Mouse (Mus musculus) forebrain, embryonic 15.5 days (tissue): ENCODE data around the gene Angpt4. TPM values are rescaled to one million over a fixed set of nuclear protein-coding genes. Genes with fewer than 3 reads are reported as not detected.

ENCODE experiments used
- ATAC-seq: fragments of 200-750 bp; cut with Nextera tagmentation; replicated peaks from 2 replicates; pipeline ENCODE4 v1.8.0; 2017; ENCODE audit warnings: mild to moderate bottlenecking, moderate TSS enrichment, moderate library complexity
- H3K27ac ChIP-seq: fragments of 300-500 bp; sonication (generic); replicated peaks from 2 replicates; pipeline ENCODE4 v1.5.1; 2015; ENCODE audit warnings: mild to moderate bottlenecking, inconsistent platforms
- H3K27me3 ChIP-seq: fragments of 300-500 bp; sonication (generic); 2 replicates; pipeline ENCODE4 v1.6.1; 2015; ENCODE audit warnings: inconsistent platforms
- H3K36me3 ChIP-seq: fragments of 300-500 bp; sonication (generic); 2 replicates; pipeline ENCODE4 v1.6.1; 2015; ENCODE audit warnings: mild to moderate bottlenecking, inconsistent platforms
- H3K4me1 ChIP-seq: fragments of 300-500 bp; sonication (generic); 2 replicates; pipeline ENCODE4 v1.6.1; 2015; ENCODE audit warnings: inconsistent platforms
- H3K4me2 ChIP-seq: fragments of 300-500 bp; sonication (generic); replicated peaks from 2 replicates; pipeline ENCODE4 v1.6.1; 2015; ENCODE audit warnings: mild to moderate bottlenecking, inconsistent platforms
- H3K4me3 ChIP-seq: fragments of 300-500 bp; sonication (generic); 2 replicates; pipeline ENCODE4 v1.5.1; 2015; ENCODE audit warnings: mild to moderate bottlenecking, inconsistent platforms
- H3K9ac ChIP-seq: fragments of 300-500 bp; sonication (generic); replicated peaks from 2 replicates; pipeline ENCODE4 v1.6.1; 2015; ENCODE audit warnings: mild to moderate bottlenecking, inconsistent platforms
- H3K9me3 ChIP-seq: fragments of 300-500 bp; sonication (generic); 2 replicates; pipeline ENCODE4 v1.6.1; 2016; ENCODE audit warnings: inconsistent platforms
- WGBS: fragments of 180-500 bp; shearing (Covaris S2); methylation state at CpG from one replicate; pipeline ENCODE4 v1.1.7; 2015; ENCODE audit warnings: mixed read lengths; 5-methylcytosine and 5-hydroxymethylcytosine counted together
- polyA plus RNA-seq: library from polyadenylated mRNA; unstranded; fragments of >200 nt; fragmentation: Nextera tagmentation; extraction: Ambion mirVana; gene quantifications from 2 replicates; pipeline ENCODE4 v1.2.1, GENCODE M21; 2015

The Angpt4 gene
- polyA plus RNA-seq: 0.20 TPM in 1 of 2 replicates, not detected in the other

- WGBS: 80% methylated on average over 12 of the region's 13 CpGs
- Histone ChIP-seq H3K27ac (no peak within 1 kb of the TSS), H3K4me1 (no peaks in the 10 kb centered on the region), H3K9me3 (no peaks in the 10 kb centered on the region), H3K9ac (no peak within 1 kb of the TSS), H3K27me3 (no peaks in the 10 kb centered on the region), H3K36me3 (no peaks in the 10 kb centered on the region), H3K4me3 (no peak within 1 kb of the TSS), H3K4me2 (no peak within 1 kb of the TSS)
- ATAC-seq: no peak
These were observed at the start of gene Angpt4 for GRCm38 (mm10) chr2:151910919-151911500. Angpt4 (plus strand) TSS chr2:151911210.

GRCm38 (mm10) chr2:151862257-151862810 is 48.7 kb upstream of the Angpt4 start:
- Histone ChIP-seq H3K9ac (no peak overlapping the region), H3K27me3 (no peaks in the 10 kb centered on the region), H3K4me2 (no peak overlapping the region), H3K4me3 (no peak overlapping the region), H3K4me1 (no peaks in the 10 kb centered on the region), H3K9me3 (no peaks in the 10 kb centered on the region), H3K36me3 (no peaks in the 10 kb centered on the region), H3K27ac (no peak overlapping the region)
- no peak for ATAC-seq
- WGBS: 47% methylated on average over 5 of the region's 5 CpGs

GRCm38 (mm10) chr2:151864941-151865340 is 46.1 kb upstream of the Angpt4 start:
- 84% methylated on average over 6 of the region's 6 CpGs for WGBS
- no peaks in the 10 kb centered on the region for H3K9me3 ChIP-seq
- no peak overlapping the region for H3K9ac ChIP-seq
- no peak overlapping the region for H3K27ac ChIP-seq
- H3K4me2 ChIP-seq: no peak overlapping the region
- H3K4me3 ChIP-seq: no peak overlapping the region
- H3K4me1 ChIP-seq: no peaks in the 10 kb centered on the region
- no peaks in the 10 kb centered on the region for H3K36me3 ChIP-seq
- no peaks in the 10 kb centered on the region for H3K27me3 ChIP-seq
- ATAC-seq: no peak

- no peak for ATAC-seq
These were observed 44.5 kb upstream of the Angpt4 start for GRCm38 (mm10) chr2:151866487-151866886.

GRCm38 (mm10) chr2:151868196-151868595 is 42.8 kb upstream of the Angpt4 start:
- 81% methylated on average over 8 of the region's 8 CpGs for WGBS

More at GRCm38 (mm10) chr2:151866487-151866886, 44.5 kb upstream of the Angpt4 start:
- Histone ChIP-seq H3K36me3 (no peaks in the 10 kb centered on the region), H3K27me3 (no peaks in the 10 kb centered on the region), H3K4me3 (no peak overlapping the region), H3K4me1 (no peaks in the 10 kb centered on the region), H3K9me3 (no peaks in the 10 kb centered on the region), H3K4me2 (no peak overlapping the region), H3K9ac (no peak overlapping the region), H3K27ac (no peak overlapping the region)
- 38% methylated on average over 4 of the region's 4 CpGs for WGBS

DNA sequence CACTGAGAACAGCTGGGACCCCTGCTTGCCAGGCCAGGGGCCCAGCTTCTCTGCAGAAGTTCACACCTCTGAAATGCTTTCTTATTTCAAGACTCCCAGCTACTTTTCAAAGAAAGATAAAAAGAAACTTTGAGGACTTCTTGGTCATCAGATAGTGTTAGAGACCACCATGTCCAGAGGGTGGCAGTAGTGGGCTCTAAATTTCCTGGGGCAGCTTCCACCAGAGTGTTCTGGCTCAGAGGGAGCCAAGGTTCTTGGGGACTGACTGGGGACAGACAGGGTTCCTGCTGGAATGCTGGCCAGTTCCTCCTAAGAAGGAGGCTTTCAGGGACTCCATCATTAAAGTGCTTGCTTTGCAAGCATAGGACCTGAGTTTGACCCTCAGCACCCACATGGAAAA is 36.5 kb upstream of the Angpt4 start:
- no peak overlapping the region for H3K4me2 ChIP-seq
- no peak overlapping the region for H3K27ac ChIP-seq
- ATAC-seq: no peak
- H3K4me3 ChIP-seq: no peak overlapping the region
- no peaks in the 10 kb centered on the region for H3K36me3 ChIP-seq
- H3K4me1 ChIP-seq: no peaks in the 10 kb centered on the region
- no peaks in the 10 kb centered on the region for H3K9me3 ChIP-seq
- no peak overlapping the region for H3K9ac ChIP-seq
- no peaks in the 10 kb centered on the region for H3K27me3 ChIP-seq

More at GRCm38 (mm10) chr2:151868196-151868595, 42.8 kb upstream of the Angpt4 start:
- Histone ChIP-seq H3K9ac (no peak overlapping the region), H3K36me3 (no peaks in the 10 kb centered on the region), H3K4me1 (no peaks in the 10 kb centered on the region), H3K9me3 (no peaks in the 10 kb centered on the region), H3K27me3 (no peaks in the 10 kb centered on the region), H3K4me3 (no peak overlapping the region), H3K27ac (no peak overlapping the region), H3K4me2 (no peak overlapping the region)
- ATAC-seq: no peak

DNA sequence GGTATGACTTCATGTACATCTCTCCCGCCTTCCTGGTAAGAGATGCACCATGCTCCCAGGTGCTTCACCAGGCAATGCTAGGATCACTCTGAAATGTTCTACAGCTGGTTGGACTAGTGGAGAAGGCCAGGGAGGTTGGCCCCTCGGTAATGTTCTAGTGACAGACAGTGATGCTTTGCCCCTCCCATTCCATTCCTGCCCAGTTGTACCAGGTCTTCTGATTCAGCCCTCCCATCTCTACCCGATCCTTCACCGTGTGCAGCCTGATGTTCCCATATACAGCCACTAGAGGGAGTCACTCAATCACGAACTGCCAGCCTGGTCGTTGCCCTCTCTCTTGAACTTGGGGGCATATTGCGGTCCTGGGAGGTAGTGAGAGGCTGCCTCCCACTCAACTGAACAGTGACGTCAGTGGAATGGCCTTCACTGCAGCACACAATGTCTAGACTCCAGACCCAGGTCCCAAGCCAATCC is 35.0 kb upstream of the Angpt4 start:
- ATAC-seq: peak; percentile 66; the same call in 1 of the 2 replicates
- H3K4me2 ChIP-seq: no peak overlapping the region
- 12% methylated on average over 8 of the region's 8 CpGs for WGBS
- no peaks in the 10 kb centered on the region for H3K27me3 ChIP-seq
- no peaks in the 10 kb centered on the region for H3K36me3 ChIP-seq
- no peak overlapping the region for H3K4me3 ChIP-seq
- no peaks in the 10 kb centered on the region for H3K9me3 ChIP-seq
- no peak overlapping the region for H3K9ac ChIP-seq
- H3K4me1 ChIP-seq: no peaks in the 10 kb centered on the region
- H3K27ac ChIP-seq: no peak overlapping the region

DNA sequence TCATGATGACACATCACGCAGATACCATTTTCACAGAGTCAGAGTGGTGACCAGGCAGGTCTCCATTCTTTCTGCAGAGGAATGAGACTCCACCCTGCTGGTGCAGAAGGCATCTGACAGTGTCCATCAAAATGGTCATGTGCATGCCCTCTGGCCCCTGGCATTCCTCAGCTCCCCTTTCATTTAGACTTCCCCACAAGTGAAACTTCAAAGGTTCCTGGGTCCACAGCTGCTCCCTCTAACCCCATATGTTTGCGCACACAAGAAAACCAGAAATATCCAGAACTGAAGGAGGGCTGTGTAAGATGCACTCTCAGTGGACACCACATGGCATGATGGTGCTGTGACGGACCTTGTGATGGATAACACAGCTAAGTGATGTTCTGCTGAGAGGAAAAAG is 32.4 kb upstream of the Angpt4 start:
- Histone ChIP-seq H3K27ac (no peak overlapping the region), H3K27me3 (no peaks in the 10 kb centered on the region), H3K36me3 (no peaks in the 10 kb centered on the region), H3K4me1 (no peaks in the 10 kb centered on the region), H3K9me3 (no peaks in the 10 kb centered on the region), H3K4me2 (no peak overlapping the region), H3K9ac (no peak overlapping the region), H3K4me3 (no peak overlapping the region)
- no peak for ATAC-seq
- 81% methylated on average over 3 of the region's 3 CpGs for WGBS

- Histone ChIP-seq H3K9ac (no peak overlapping the region), H3K27me3 (no peaks in the 10 kb centered on the region), H3K36me3 (no peaks in the 10 kb centered on the region), H3K9me3 (no peaks in the 10 kb centered on the region), H3K4me2 (no peak overlapping the region), H3K27ac (no peak overlapping the region), H3K4me3 (no peak overlapping the region), H3K4me1 (no peaks in the 10 kb centered on the region)
- no peak for ATAC-seq
- WGBS: 61% methylated on average over 2 of the region's 2 CpGs
These were observed 31.2 kb upstream of the Angpt4 start for GRCm38 (mm10) chr2:151879760-151880159.

GRCm38 (mm10) chr2:151891031-151891430 is 20.0 kb upstream of the Angpt4 start:
- Histone ChIP-seq H3K9ac (no peak overlapping the region), H3K27ac (no peak overlapping the region), H3K9me3 (no peaks in the 10 kb centered on the region), H3K4me3 (no peak overlapping the region), H3K4me2 (no peak overlapping the region), H3K4me1 (peaks cover 8% of the 10 kb centered on the region), H3K36me3 (no peaks in the 10 kb centered on the region), H3K27me3 (no peaks in the 10 kb centered on the region)
- WGBS: 43% methylated on average over 6 of the region's 6 CpGs
- no peak for ATAC-seq

- Histone ChIP-seq H3K4me2 (no peak overlapping the region), H3K27me3 (no peaks in the 10 kb centered on the region), H3K36me3 (no peaks in the 10 kb centered on the region), H3K27ac (no peak overlapping the region), H3K4me1 (peaks cover 8% of the 10 kb centered on the region), H3K9me3 (no peaks in the 10 kb centered on the region), H3K4me3 (no peak overlapping the region), H3K9ac (no peak overlapping the region)
- ATAC-seq: no peak
- WGBS: 40% methylated on average over 15 of the region's 15 CpGs
These were observed 17.8 kb upstream of the Angpt4 start for GRCm38 (mm10) chr2:151893122-151893774.

DNA sequence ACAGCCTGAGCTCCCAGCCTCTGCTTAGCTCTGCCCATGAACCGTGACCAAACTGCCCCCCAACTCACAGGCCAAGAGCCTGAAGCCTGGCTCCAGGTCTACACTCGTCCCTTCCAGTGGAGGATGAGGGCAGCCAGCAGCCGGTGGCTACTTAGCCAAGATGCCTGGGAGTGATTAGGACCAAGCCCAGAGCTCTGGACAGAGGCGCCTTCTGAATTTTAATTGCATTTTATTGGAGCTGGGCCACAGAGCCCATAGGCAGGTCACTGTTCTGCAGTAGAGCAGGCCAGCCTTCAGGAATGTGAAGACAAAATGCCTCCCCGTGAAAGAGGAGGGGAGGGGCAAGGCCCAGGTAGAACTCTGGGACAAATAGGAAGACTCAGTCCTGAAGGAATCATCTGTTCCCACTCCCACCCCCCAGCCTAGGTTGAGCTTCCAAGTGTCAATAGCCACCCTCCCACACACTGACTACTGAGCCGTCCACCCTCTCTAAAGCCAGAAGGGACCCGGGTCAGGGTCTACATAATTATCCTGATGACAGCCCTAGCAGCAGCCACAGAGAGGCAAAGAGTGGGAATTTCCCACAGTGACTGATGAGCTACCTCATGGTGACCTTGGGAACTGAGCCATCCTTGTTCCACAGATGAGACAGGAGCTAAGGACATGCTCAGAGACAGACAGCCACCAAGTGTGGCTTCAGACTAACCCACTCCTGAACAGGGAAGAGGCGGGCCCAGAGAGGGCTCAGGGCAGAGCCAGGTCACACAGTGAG is 16.6 kb upstream of the Angpt4 start:
- Histone ChIP-seq H3K4me2 (no peak overlapping the region), H3K9me3 (no peaks in the 10 kb centered on the region), H3K36me3 (no peaks in the 10 kb centered on the region), H3K4me1 (peaks cover 8% of the 10 kb centered on the region), H3K9ac (no peak overlapping the region), H3K27me3 (no peaks in the 10 kb centered on the region), H3K4me3 (no peak overlapping the region), H3K27ac (no peak overlapping the region)
- peak; percentile 57 for ATAC-seq
- 55% methylated on average over 8 of the region's 8 CpGs for WGBS
